Mouse (Mus musculus): Measurements from ENCODE around the gene Pick1. TPM values are rescaled to one million over a fixed set of nuclear protein-coding genes. Genes with fewer than 3 reads are reported as not detected.

Gene Pick1
- polyA plus RNA-seq, 1 experiment from 2014 or later: 18.7 TPM

DNA sequence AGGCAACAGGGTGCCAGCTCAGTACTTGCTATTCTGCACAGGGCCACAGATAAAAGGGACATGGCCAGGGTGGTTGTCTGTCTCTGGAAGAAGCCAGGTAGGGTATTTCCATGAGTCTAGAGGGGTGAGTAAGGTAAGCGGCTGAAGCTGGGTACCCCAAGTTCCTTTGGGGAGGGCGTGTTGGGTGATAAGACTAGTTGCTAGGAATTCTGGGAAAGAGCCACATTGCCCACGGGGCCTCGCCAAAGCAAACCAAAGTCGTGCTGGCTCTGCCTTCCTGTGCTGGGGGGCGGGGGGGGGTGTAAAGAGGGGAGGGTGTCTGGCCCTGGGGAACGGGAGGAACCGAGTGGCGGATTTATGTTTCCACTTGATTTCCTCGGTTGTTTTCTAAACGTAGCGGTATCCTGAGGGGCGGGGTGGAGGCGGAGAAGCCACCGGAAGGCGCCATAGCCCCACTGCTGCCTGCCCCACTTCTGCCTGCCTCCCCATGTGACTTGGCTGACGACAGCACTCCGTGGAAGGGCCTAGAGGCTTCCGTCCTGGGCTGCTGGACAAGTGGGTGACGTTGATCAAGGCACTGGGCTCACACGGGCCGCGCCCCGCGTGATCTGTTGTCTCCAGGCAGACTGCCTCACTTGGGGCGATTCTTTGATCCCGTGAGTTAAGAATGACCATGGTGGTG, 20.1 kb upstream of the Pick1 start:
- Histone ChIP-seq H3K4me3 (ENCODE audit: low read depth, low read length) (no peak overlapping the region), H3K27ac (ENCODE audit: low read depth) (no peak overlapping the region), H3K9me3 (ENCODE audit: low read depth, low read length) (no peaks in the 10 kb centered on the region), H3K36me3 (ENCODE audit: insufficient read depth) (no peaks in the 10 kb centered on the region), H3K27me3 (ENCODE audit: insufficient read depth, low read length) (no peaks in the 10 kb centered on the region), H3K4me2 (no peak overlapping the region), H3K4me1 (ENCODE audit: insufficient read depth) (no peaks in the 10 kb centered on the region), H3K9ac (no peak overlapping the region)
- 70% methylated on average over 27 of the region's 27 CpGs for WGBS
- no peak for TF ChIP-seq CTCF (IDR thresholded peaks at IDR 0.05; ENCODE audit: low read depth)
- ATAC-seq (ENCODE audit: insufficient read depth) (no peak), DNase-seq (no peak)

DNA sequence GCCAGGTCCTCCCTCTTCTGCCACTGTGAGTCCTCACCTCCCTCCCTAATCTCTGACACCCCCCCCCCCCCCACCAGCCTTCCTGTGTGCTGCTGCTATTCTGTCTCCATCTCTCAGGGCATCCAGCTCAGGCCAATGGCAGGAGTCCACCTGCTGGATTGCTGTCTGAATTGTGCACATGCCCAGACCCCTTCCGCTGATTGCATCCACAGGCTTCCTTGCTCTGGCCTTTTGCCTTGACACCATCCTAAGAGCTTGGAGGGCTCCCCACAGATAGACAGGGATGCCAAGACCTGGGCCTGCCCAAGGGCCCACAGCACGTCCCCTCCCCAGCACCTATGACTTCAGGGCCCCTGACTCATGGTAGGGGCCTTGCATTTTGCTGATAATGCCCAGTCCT, 18.6 kb upstream of the Pick1 start:
- Histone ChIP-seq H3K36me3 (ENCODE audit: insufficient read depth) (no peaks in the 10 kb centered on the region), H3K27me3 (ENCODE audit: insufficient read depth, low read length) (no peaks in the 10 kb centered on the region), H3K4me1 (ENCODE audit: insufficient read depth) (no peaks in the 10 kb centered on the region), H3K9ac (no peak overlapping the region), H3K9me3 (ENCODE audit: low read depth, low read length) (no peaks in the 10 kb centered on the region), H3K4me3 (ENCODE audit: low read depth, low read length) (no peak overlapping the region), H3K4me2 (no peak overlapping the region), H3K27ac (ENCODE audit: low read depth) (no peak overlapping the region)
- WGBS: 72% methylated on average over 2 of the region's 2 CpGs
- ATAC-seq (ENCODE audit: insufficient read depth) (no peak), DNase-seq (no peak)
- TF ChIP-seq CTCF (IDR thresholded peaks at IDR 0.05; ENCODE audit: low read depth): no peak

DNA sequence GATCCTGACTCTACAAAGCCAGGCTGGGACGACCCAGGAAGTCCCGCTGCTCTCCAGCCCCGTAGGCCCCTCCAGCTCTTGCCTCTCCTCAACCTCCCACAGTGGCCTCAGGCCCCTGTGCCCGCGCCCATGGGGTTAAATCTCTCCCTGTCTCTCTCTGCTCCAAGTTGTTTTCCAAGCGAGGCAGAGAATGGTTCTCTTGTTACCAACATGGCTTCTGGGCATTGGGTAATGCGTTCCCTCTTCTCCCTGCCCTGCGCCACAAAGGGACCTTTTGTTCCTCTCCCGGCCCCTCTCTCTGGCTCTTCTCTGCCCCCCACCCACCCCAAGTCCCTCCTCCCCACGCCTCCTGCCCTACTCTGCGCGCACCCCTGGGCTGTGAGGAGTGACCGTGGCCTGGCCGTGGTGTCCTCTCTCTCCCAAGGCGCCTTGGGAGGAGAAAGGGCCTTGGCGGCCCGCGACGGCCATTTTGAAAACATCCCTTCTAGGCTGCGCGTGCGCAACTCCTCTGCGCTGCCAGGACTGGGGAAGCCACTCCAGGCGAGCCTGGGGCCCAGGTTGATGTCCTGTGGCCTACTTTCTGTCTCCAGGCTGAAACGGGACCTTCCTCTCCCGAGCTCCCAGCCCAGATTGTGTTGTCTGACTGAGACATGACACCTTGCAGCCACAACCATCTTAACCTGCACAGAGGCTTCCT, 16.1 kb upstream of the Pick1 start:
- no peak for ATAC-seq (ENCODE audit: insufficient read depth)

DNA sequence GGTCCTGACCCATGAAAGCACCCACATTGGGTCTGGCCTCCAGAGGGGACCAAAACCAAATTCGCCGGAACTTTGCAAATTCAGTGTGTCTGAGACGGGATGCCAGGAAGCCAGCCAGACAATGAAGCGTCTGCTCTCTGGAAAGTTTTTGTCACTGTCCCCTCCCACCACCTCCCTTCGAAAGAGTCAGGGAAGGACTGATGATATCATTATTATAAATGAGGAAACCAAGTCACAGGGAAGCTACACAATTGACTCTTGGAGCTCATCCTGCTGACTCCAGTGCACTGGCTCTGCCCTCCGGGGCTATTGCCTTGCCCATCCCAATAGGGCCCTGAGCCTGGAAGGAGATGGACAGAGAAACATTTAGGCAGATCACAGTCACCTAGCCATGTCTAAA, 15.4 kb upstream of the Pick1 start:
- no peak for TF ChIP-seq CTCF (IDR thresholded peaks at IDR 0.05; ENCODE audit: low read depth)
- no peaks in the 10 kb centered on the region for H3K27me3 ChIP-seq (ENCODE audit: insufficient read depth, low read length)
- H3K4me2 ChIP-seq: no peak overlapping the region
- no peak for ATAC-seq (ENCODE audit: insufficient read depth)
- 58% methylated on average over 6 of the region's 6 CpGs for WGBS
- no peak overlapping the region for H3K9ac ChIP-seq
- no peak overlapping the region for H3K4me3 ChIP-seq (ENCODE audit: low read depth, low read length)
- no peaks in the 10 kb centered on the region for H3K4me1 ChIP-seq (ENCODE audit: insufficient read depth)
- no peak overlapping the region for H3K27ac ChIP-seq (ENCODE audit: low read depth)
- no peaks in the 10 kb centered on the region for H3K9me3 ChIP-seq (ENCODE audit: low read depth, low read length)
- DNase-seq: peak; percentile 24
- no peaks in the 10 kb centered on the region for H3K36me3 ChIP-seq (ENCODE audit: insufficient read depth)

More for the DNA sequence above, 16.1 kb upstream of the Pick1 start:
- DNase-seq: no peak
- H3K9me3 ChIP-seq (ENCODE audit: low read depth, low read length): no peaks in the 10 kb centered on the region
- no peak overlapping the region for H3K9ac ChIP-seq
- no peak for TF ChIP-seq CTCF (IDR thresholded peaks at IDR 0.05; ENCODE audit: low read depth)
- no peaks in the 10 kb centered on the region for H3K36me3 ChIP-seq (ENCODE audit: insufficient read depth)
- H3K4me1 ChIP-seq (ENCODE audit: insufficient read depth): no peaks in the 10 kb centered on the region
- H3K27ac ChIP-seq (ENCODE audit: low read depth): no peak overlapping the region
- H3K4me2 ChIP-seq: no peak overlapping the region
- H3K4me3 ChIP-seq (ENCODE audit: low read depth, low read length): no peak overlapping the region
- WGBS: 85% methylated on average over 26 of the region's 26 CpGs
- H3K27me3 ChIP-seq (ENCODE audit: insufficient read depth, low read length): no peaks in the 10 kb centered on the region

DNA sequence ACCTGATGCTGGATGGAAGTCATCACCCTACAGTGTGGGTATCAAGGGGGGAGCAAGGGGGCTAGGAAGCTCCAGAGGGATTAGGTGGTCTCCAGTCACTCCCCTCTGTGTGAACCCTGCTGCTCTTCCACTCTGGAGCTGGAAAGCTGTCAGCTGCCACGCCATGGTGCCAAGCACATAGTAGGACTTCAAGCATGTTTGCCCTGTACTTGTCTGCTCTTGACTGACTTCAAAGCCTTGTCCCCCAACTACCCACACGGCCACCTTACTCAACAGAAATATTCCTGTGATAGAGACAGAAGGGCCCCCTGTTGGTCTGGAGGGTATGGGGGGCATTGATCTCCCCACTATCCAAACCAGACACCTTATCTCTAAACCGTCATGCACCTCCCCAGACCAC, 12.8 kb upstream of the Pick1 start:
- Histone ChIP-seq H3K27me3 (ENCODE audit: insufficient read depth, low read length) (no peaks in the 10 kb centered on the region), H3K4me2 (no peak overlapping the region), H3K9ac (no peak overlapping the region), H3K4me3 (ENCODE audit: low read depth, low read length) (no peak overlapping the region), H3K27ac (ENCODE audit: low read depth) (no peak overlapping the region), H3K9me3 (ENCODE audit: low read depth, low read length) (no peaks in the 10 kb centered on the region), H3K4me1 (ENCODE audit: insufficient read depth) (no peaks in the 10 kb centered on the region), H3K36me3 (ENCODE audit: insufficient read depth) (no peaks in the 10 kb centered on the region)
- DNase-seq (no peak), ATAC-seq (ENCODE audit: insufficient read depth) (no peak)
- WGBS: 44% methylated on average over 3 of the region's 3 CpGs
- no peak for TF ChIP-seq CTCF (IDR thresholded peaks at IDR 0.05; ENCODE audit: low read depth)

DNA sequence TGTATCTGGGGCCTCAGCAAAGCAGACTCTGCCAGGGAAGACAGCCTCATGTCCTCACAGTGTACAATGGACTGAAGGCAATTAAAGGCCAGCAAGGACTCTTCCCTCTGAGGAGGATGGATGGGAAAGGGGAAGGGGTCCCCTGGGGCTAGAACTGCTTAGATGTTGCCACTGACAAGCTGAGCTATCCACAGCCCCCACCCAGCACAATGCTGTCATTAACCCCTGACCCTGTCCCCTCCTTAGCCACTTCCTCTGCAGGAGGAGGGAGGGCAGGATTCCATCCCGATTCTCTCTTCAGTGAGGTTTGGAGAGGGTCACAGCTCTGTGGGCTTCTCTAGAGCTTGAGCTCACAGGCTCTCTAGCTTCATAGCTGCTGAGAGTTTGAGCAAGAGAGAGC, 9.4 kb upstream of the Pick1 start:
- Histone ChIP-seq H3K9ac (no peak overlapping the region), H3K4me2 (no peak overlapping the region), H3K4me1 (ENCODE audit: insufficient read depth) (no peaks in the 10 kb centered on the region), H3K36me3 (ENCODE audit: insufficient read depth) (no peaks in the 10 kb centered on the region), H3K4me3 (ENCODE audit: low read depth, low read length) (no peak overlapping the region), H3K27me3 (ENCODE audit: insufficient read depth, low read length) (no peaks in the 10 kb centered on the region), H3K27ac (ENCODE audit: low read depth) (no peak overlapping the region), H3K9me3 (ENCODE audit: low read depth, low read length) (no peaks in the 10 kb centered on the region)
- 0% methylated on average over 1 of the region's 1 CpGs for WGBS
- no peak for TF ChIP-seq CTCF (IDR thresholded peaks at IDR 0.05; ENCODE audit: low read depth)
- DNase-seq (peak; percentile 46), ATAC-seq (ENCODE audit: insufficient read depth) (peak; percentile 31; the same call in 1 of the 2 replicates)

DNA sequence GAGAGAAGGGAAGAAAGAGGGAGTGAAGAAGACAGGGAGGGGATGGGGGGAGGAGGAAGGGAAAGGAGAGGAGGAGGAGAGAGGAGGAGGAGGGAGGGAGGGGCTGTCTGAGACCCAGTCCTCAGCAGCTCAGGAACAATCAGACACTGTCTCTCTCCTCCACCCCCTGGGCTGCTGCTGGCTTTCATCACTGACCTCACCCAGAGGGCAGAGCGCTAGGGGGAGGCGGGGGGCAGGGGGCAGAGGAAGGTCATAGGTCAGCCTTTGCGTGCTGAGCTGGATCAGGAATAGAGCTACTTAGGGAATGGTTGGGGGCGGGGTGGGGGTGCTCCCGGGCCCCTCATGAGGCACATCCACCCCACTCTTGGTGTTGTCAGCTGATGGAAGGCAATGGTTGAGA, 5.3 kb upstream of the Pick1 start:
- Histone ChIP-seq H3K9ac (no peak overlapping the region), H3K4me3 (ENCODE audit: low read depth, low read length) (no peak overlapping the region), H3K4me2 (no peak overlapping the region), H3K27ac (ENCODE audit: low read depth) (no peak overlapping the region), H3K27me3 (ENCODE audit: insufficient read depth, low read length) (no peaks in the 10 kb centered on the region), H3K9me3 (ENCODE audit: low read depth, low read length) (no peaks in the 10 kb centered on the region), H3K4me1 (ENCODE audit: insufficient read depth) (no peaks in the 10 kb centered on the region), H3K36me3 (ENCODE audit: insufficient read depth) (no peaks in the 10 kb centered on the region)
- no peak for TF ChIP-seq CTCF (IDR thresholded peaks at IDR 0.05; ENCODE audit: low read depth)
- no peak for ATAC-seq (ENCODE audit: insufficient read depth)
- DNase-seq: no peak
- 12% methylated on average over 5 of the region's 5 CpGs for WGBS
